27 mouse cellular contexts compared by ENCODE assay signal in genomic region chr11:109893894-109894804, GRCm38 (mm10).
DNase-seq lines count a peak whose midpoint lies in the region; ATAC-seq lines count a peak whose summit lies in the region.
"Had no signal": no experiment of that assay in that cellular context is flagged by ENCODE, and none has a peak within 500 bp of the region (broad histone marks: within the 10 kb centered on the region; RNA-seq: fewer than 3 reads in every experiment).

No protein-coding gene starts in this region.

- H3K4me1 ChIP-seq in limb, embryonic 13.5 days: peaks cover 16% of the 10 kb centered on the region; the same call in 1 of the 2 replicates
- peaks cover 11% of the 10 kb centered on the region for H3K4me1 ChIP-seq in limb, embryonic 10.5 days
- H3K4me1 ChIP-seq in embryonic facial prominence, embryonic 15.5 days: peaks cover 25% of the 10 kb centered on the region
- H3K4me1 ChIP-seq in limb, embryonic 15.5 days: peaks cover 12% of the 10 kb centered on the region; the same call in 1 of the 2 replicates
- H3K4me1 ChIP-seq: heart, embryonic 10.5 days; hindbrain, embryonic 12.5 days; lung, embryonic 15.5 days; midbrain, embryonic 10.5 days; neural tube, embryonic 15.5 days had no signal

- H3K27ac ChIP-seq in limb, embryonic 13.5 days: peak overlapping the region; percentile 53; the same call in 1 of the 2 replicates
- H3K27ac ChIP-seq in limb, embryonic 10.5 days: no peak overlapping the region
- peak overlapping the region; percentile 55 for H3K27ac ChIP-seq in embryonic facial prominence, embryonic 15.5 days (replicated peaks)
- H3K27ac ChIP-seq in limb, embryonic 15.5 days: peak overlapping the region; percentile 75
- H3K27ac ChIP-seq: heart, embryonic 10.5 days; hindbrain, embryonic 12.5 days; layer of hippocampus, adult 2 months; limb, embryonic 12.5 days; liver, embryonic 14.5 days; midbrain, embryonic 10.5 days; neural tube, embryonic 15.5 days had no signal

- no peak for ATAC-seq in limb, embryonic 13.5 days (ENCODE audit: low FRiP score, low read depth)
- ATAC-seq in embryonic facial prominence, embryonic 15.5 days (ENCODE audit: insufficient number of reproducible peaks, low FRiP score, low TSS enrichment, low read depth): no peak
- no peak for ATAC-seq in limb, embryonic 15.5 days (ENCODE audit: insufficient number of reproducible peaks, low FRiP score, low TSS enrichment, low read depth)
- ATAC-seq: forebrain, postnatal 0 days; Patski had no signal

- no peaks in the 10 kb centered on the region for H3K9me3 ChIP-seq in limb, embryonic 13.5 days
- H3K9me3 ChIP-seq in limb, embryonic 10.5 days (replicated peaks): no peaks in the 10 kb centered on the region
- H3K9me3 ChIP-seq in embryonic facial prominence, embryonic 15.5 days (replicated peaks): no peaks in the 10 kb centered on the region
- H3K9me3 ChIP-seq in limb, embryonic 15.5 days: no peaks in the 10 kb centered on the region
- H3K9me3 ChIP-seq: heart, embryonic 10.5 days; hindbrain, embryonic 12.5 days; limb, embryonic 12.5 days; lung, embryonic 15.5 days; midbrain, embryonic 10.5 days; neural tube, embryonic 15.5 days had no signal

- no peak overlapping the region for H3K9ac ChIP-seq in limb, embryonic 13.5 days
- no peak overlapping the region for H3K9ac ChIP-seq in embryonic facial prominence, embryonic 15.5 days
- H3K9ac ChIP-seq in limb, embryonic 15.5 days: no peak overlapping the region
- H3K9ac ChIP-seq: forebrain, postnatal 0 days; hindbrain, embryonic 12.5 days; limb, embryonic 12.5 days; liver, embryonic 14.5 days; lung, embryonic 15.5 days; neural tube, embryonic 15.5 days had no signal

- no peaks in the 10 kb centered on the region for H3K36me3 ChIP-seq in limb, embryonic 13.5 days
- no peaks in the 10 kb centered on the region for H3K36me3 ChIP-seq in limb, embryonic 10.5 days
- H3K36me3 ChIP-seq in embryonic facial prominence, embryonic 15.5 days: no peaks in the 10 kb centered on the region
- H3K36me3 ChIP-seq in limb, embryonic 15.5 days: no peaks in the 10 kb centered on the region
- H3K36me3 ChIP-seq: G1E; heart, embryonic 10.5 days; hindbrain, embryonic 12.5 days; limb, embryonic 12.5 days; lung, embryonic 15.5 days; midbrain, embryonic 10.5 days; neural tube, embryonic 15.5 days had no signal

- H3K4me3 ChIP-seq in limb, embryonic 13.5 days: no peak overlapping the region
- H3K4me3 ChIP-seq in limb, embryonic 10.5 days: no peak overlapping the region
- H3K4me3 ChIP-seq in embryonic facial prominence, embryonic 15.5 days (replicated peaks): no peak overlapping the region
- no peak overlapping the region for H3K4me3 ChIP-seq in limb, embryonic 15.5 days
- H3K4me3 ChIP-seq: heart, embryonic 10.5 days; hindbrain, embryonic 12.5 days; layer of hippocampus, adult 2 months; limb, embryonic 12.5 days; lung, embryonic 15.5 days; midbrain, embryonic 10.5 days; neural tube, embryonic 15.5 days had no signal

- DNase-seq in limb, embryonic 10.5 days (ENCODE audit: low spot score): no peak
- peak; percentile 18 for DNase-seq in ES-CJ7 (ENCODE audit: low read depth, low spot score)
- no peak for DNase-seq in kidney, postnatal 10 days
- no peak for DNase-seq in layer of hippocampus, adult 11-12 months (ENCODE audit: low spot score)
- DNase-seq in embryo, embryonic 9.5 days (ENCODE audit: extremely low spot score): no peak
- DNase-seq: adrenal gland, adult 2 months; cerebellum, adult 11-12 months; cerebellum, postnatal 14 days; forebrain, postnatal 0 days; heart, postnatal 10 days; kidney, adult 2 months; kidney, postnatal 14 days; layer of hippocampus, postnatal 36 days; spleen, adult 18-20 months had no signal

- 77% methylated on average over 3 of the region's 3 CpGs for WGBS in limb, embryonic 13.5 days
- WGBS in limb, embryonic 10.5 days: 77% methylated on average over 3 of the region's 3 CpGs
- 69% methylated on average over 3 of the region's 3 CpGs for WGBS in embryonic facial prominence, embryonic 15.5 days
- 66% methylated on average over 3 of the region's 3 CpGs for WGBS in limb, embryonic 15.5 days

- no peaks in the 10 kb centered on the region for H3K27me3 ChIP-seq in limb, embryonic 13.5 days
- no peaks in the 10 kb centered on the region for H3K27me3 ChIP-seq in limb, embryonic 10.5 days (ENCODE audit: low read depth, poor library complexity, severe bottlenecking)
- no peaks in the 10 kb centered on the region for H3K27me3 ChIP-seq in embryonic facial prominence, embryonic 15.5 days
- no peaks in the 10 kb centered on the region for H3K27me3 ChIP-seq in limb, embryonic 15.5 days
- H3K27me3 ChIP-seq: hindbrain, embryonic 12.5 days; limb, embryonic 12.5 days; lung, embryonic 15.5 days; neural tube, embryonic 15.5 days; Patski had no signal

- H3K4me2 ChIP-seq in limb, embryonic 13.5 days (replicated peaks): no peak overlapping the region
- H3K4me2 ChIP-seq in embryonic facial prominence, embryonic 15.5 days (replicated peaks): no peak overlapping the region
- H3K4me2 ChIP-seq in limb, embryonic 15.5 days: no peak overlapping the region
- H3K4me2 ChIP-seq: hindbrain, embryonic 12.5 days; limb, embryonic 12.5 days; lung, embryonic 15.5 days; neural tube, embryonic 15.5 days had no signal
